Mouse (Mus musculus) gastrocnemius, postnatal 25 days (tissue): ENCODE data around the gene Spsb4. TPM values are rescaled to one million over a fixed set of nuclear protein-coding genes. Genes with fewer than 3 reads are reported as not detected.

ENCODE experiments used
- DNase-seq: peaks from one replicate; pipeline ENCODE4 v3.0.0; 2022
- total RNA-seq, 2 experiments: library from RNA; stranded (reverse); gene quantifications; 1 replicate in 1 of 2; 2 replicates in 1 of 2; pipeline ENCODE4 v1.2.3; 2021

Gene Spsb4
- total RNA-seq, 2 experiments from 2014 or later: 2.9 to 4.1 TPM

GRCm38 (mm10) chr9:96980037-96980997, 38.3 kb downstream of the Spsb4 start:
- no peak for DNase-seq

- DNase-seq: no peak
Measured at GRCm38 (mm10) chr9:96979417-96980030, 39.1 kb downstream of the Spsb4 start.

- no peak for DNase-seq
Measured at GRCm38 (mm10) chr9:96978147-96978782, 40.4 kb downstream of the Spsb4 start.

- DNase-seq: no peak
Measured at GRCm38 (mm10) chr9:96977287-96978145, 41.1 kb downstream of the Spsb4 start.

- peak; percentile 50 for DNase-seq
Measured at GRCm38 (mm10) chr9:96973091-96973490, 45.6 kb downstream of the Spsb4 start.

GRCm38 (mm10) chr9:96971625-96972404, 46.8 kb downstream of the Spsb4 start:
- DNase-seq: peak; percentile 78

GRCm38 (mm10) chr9:96967516-96967915, 51.1 kb downstream of the Spsb4 start:
- DNase-seq: no peak

- no peak for DNase-seq
Measured at GRCm38 (mm10) chr9:96966465-96966864, 52.2 kb downstream of the Spsb4 start.

- DNase-seq: no peak
Measured at GRCm38 (mm10) chr9:96963443-96964215, 55.0 kb downstream of the Spsb4 start.

GRCm38 (mm10) chr9:96962714-96963113, 55.9 kb downstream of the Spsb4 start:
- DNase-seq: no peak

- no peak for DNase-seq
Measured at GRCm38 (mm10) chr9:96961986-96962701, 56.5 kb downstream of the Spsb4 start.

- no peak for DNase-seq
Measured at GRCm38 (mm10) chr9:96961006-96961405, 57.6 kb downstream of the Spsb4 start.

- DNase-seq: no peak
Measured at GRCm38 (mm10) chr9:96960241-96960640, 58.4 kb downstream of the Spsb4 start.

- no peak for DNase-seq
Measured at GRCm38 (mm10) chr9:96959469-96959868, 59.2 kb downstream of the Spsb4 start.

- DNase-seq: no peak
Measured at GRCm38 (mm10) chr9:96958009-96958615, 60.5 kb downstream of the Spsb4 start.

GRCm38 (mm10) chr9:96957298-96957865, 61.3 kb downstream of the Spsb4 start:
- no peak for DNase-seq

- DNase-seq: no peak
Measured at GRCm38 (mm10) chr9:96956646-96957297, 61.9 kb downstream of the Spsb4 start.
